Mouse (Mus musculus) liver, postnatal 0 days (tissue): Measurements from ENCODE around the gene Syt7.

Experiments used
- CTCF ChIP-seq: sonication (generic); IDR thresholded peaks from 2 replicates; pipeline ENCODE4 v1.5.1; 2016; ENCODE audit warnings: antibody characterized with exemption, low read depth
- EP300 ChIP-seq: IDR thresholded peaks from 2 replicates; pipeline ENCODE4 v1.6.1; 2016; ENCODE audit warnings: antibody characterized with exemption, low read depth, mild to moderate bottlenecking

DNA sequence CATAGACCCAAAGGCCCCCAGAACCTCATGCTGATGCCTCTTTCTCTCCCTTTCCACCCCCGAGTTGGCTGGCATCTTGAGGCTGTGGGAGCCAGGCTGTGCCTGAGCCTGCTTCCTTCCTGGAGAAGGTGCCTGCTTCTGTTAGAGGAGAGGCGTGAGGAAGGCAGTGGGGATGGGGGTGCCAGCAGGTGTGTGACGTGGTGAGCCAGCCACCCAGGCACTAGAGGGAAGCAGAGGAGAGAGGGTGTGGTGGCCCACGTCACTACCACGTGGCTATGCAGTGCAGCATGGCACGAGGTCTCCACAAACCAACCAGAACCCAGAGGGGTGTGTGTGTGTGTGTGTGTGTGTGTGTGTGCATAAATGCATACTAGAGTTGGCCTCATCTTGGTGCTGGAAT is 9.4 kb downstream of the Syt7 start:
- TF ChIP-seq EP300 (no peak), CTCF (no peak)
